Mouse (Mus musculus): ENCODE measurements around the gene Aacs.
"Not testable (repeated sequence)": the region's sequence is repeated elsewhere in the genome, so short reads cannot be mapped to it uniquely, and the experiment has no call there.

The Aacs gene

DNA sequence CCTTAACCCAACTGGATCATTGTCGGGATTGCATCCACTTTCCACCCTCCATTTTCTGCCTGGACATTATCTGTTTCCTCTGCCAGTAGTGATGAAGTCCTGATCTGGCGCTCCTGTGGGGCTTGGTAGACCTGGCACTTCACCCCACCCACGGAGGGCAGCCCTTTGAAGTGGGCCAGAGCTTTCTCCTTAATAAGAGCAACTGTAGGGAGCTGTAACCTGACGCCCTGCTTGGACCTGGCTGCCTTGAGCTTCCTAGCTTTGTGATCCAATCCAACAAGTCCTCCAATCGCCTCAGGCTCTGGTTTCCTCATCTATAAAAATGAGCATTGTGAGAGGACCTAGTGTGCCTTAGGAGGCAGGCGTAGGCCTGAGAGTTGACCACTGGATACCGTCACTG, 1.9 kb downstream of the Aacs start:
- DNase-seq (ENCODE audit: low read depth, low spot score): no peak
- H3K27me3 ChIP-seq (ENCODE audit: control insufficient read depth, insufficient read depth, low read length, poor library complexity, severe bottlenecking): no peaks in the 10 kb centered on the region
- no peaks in the 10 kb centered on the region; the same call in 1 of the 2 replicates for H3K36me3 ChIP-seq (ENCODE audit: control insufficient read depth, insufficient read depth, low read length, poor library complexity, severe bottlenecking)

DNA sequence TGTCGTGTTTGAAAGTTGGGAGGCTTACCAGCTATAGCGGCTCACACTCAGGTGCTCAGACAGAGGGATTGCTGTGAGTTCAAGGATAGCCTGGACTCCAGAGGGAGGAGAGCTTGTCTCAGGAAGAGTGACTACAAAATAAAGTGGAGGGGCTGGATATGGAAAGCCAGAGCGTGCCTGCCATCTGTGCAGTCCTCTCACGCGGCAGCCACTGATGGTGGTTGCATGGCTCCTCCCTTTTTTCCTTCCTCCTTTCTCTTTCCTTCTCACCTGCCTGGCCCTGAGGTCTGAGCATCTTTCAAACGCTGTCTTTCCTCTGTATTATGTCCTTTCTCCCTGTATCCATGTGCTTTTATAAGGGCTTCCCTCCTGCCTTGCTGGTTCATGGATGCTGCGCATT, 2.4 kb downstream of the Aacs start:
- Histone ChIP-seq H3K36me3 (ENCODE audit: control insufficient read depth, insufficient read depth, low read length, poor library complexity, severe bottlenecking) (peaks cover 2% of the 10 kb centered on the region), H3K27me3 (ENCODE audit: control insufficient read depth, insufficient read depth, low read length, poor library complexity, severe bottlenecking) (no peaks in the 10 kb centered on the region)
- no peak for DNase-seq (ENCODE audit: low read depth, low spot score)

DNA sequence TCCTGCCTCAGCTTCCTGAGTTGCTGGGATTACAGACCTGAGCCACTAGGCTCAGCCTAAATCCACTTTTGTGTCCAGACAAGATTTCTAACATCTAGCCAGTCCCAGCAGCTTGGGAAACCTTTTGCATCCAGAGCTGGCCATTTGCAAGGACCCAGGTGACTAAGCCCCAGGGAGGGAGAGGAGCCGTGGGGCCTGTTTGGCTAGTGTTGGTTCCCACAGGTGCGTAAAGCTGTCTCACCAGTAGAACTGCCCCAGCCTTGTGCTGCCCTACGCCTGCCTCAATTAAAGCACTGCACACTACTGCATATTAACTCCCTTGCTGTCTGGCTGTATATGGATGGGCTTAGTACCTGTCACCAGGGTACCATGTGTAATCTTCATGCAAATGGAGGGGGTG, 3.8 kb downstream of the Aacs start:
- no peak for DNase-seq (ENCODE audit: low read depth, low spot score)
- no peaks in the 10 kb centered on the region for H3K27me3 ChIP-seq (ENCODE audit: control insufficient read depth, insufficient read depth, low read length, poor library complexity, severe bottlenecking)
- peaks cover 2% of the 10 kb centered on the region for H3K36me3 ChIP-seq (ENCODE audit: control insufficient read depth, insufficient read depth, low read length, poor library complexity, severe bottlenecking)

GRCm38 (mm10) chr5:125480434-125481231, 5.0 kb downstream of the Aacs start:
- no peak for DNase-seq (ENCODE audit: low read depth, low spot score)
- peaks cover 2% of the 10 kb centered on the region for H3K36me3 ChIP-seq (ENCODE audit: control insufficient read depth, insufficient read depth, low read length, poor library complexity, severe bottlenecking)
- H3K27me3 ChIP-seq (ENCODE audit: control insufficient read depth, insufficient read depth, low read length, poor library complexity, severe bottlenecking): no peaks in the 10 kb centered on the region

- Histone ChIP-seq H3K27me3 (ENCODE audit: control insufficient read depth, insufficient read depth, low read length, poor library complexity, severe bottlenecking) (no peaks in the 10 kb centered on the region), H3K36me3 (ENCODE audit: control insufficient read depth, insufficient read depth, low read length, poor library complexity, severe bottlenecking) (peaks cover 2% of the 10 kb centered on the region)
- DNase-seq (ENCODE audit: low read depth, low spot score): no peak
These were observed 6.9 kb downstream of the Aacs start for GRCm38 (mm10) chr5:125482474-125482873.

GRCm38 (mm10) chr5:125483712-125484611, 8.3 kb downstream of the Aacs start:
- DNase-seq (ENCODE audit: low read depth, low spot score): peak; percentile 74
- H3K36me3 ChIP-seq (ENCODE audit: control insufficient read depth, insufficient read depth, low read length, poor library complexity, severe bottlenecking): peaks cover 2% of the 10 kb centered on the region
- H3K27me3 ChIP-seq (ENCODE audit: control insufficient read depth, insufficient read depth, low read length, poor library complexity, severe bottlenecking): no peaks in the 10 kb centered on the region

- no peaks in the 10 kb centered on the region for H3K27me3 ChIP-seq (ENCODE audit: control insufficient read depth, insufficient read depth, low read length, poor library complexity, severe bottlenecking)
- peak; percentile 57 for DNase-seq (ENCODE audit: low read depth, low spot score)
- H3K36me3 ChIP-seq (ENCODE audit: control insufficient read depth, insufficient read depth, low read length, poor library complexity, severe bottlenecking): peaks cover 2% of the 10 kb centered on the region
These were observed 9.6 kb downstream of the Aacs start for GRCm38 (mm10) chr5:125485031-125485778.

- no peaks in the 10 kb centered on the region for H3K27me3 ChIP-seq (ENCODE audit: control insufficient read depth, insufficient read depth, low read length, poor library complexity, severe bottlenecking)
- DNase-seq (ENCODE audit: low read depth, low spot score): no peak
- peaks cover 3% of the 10 kb centered on the region for H3K36me3 ChIP-seq (ENCODE audit: control insufficient read depth, insufficient read depth, low read length, poor library complexity, severe bottlenecking)
These were observed 10.5 kb downstream of the Aacs start for GRCm38 (mm10) chr5:125486088-125486487.

DNA sequence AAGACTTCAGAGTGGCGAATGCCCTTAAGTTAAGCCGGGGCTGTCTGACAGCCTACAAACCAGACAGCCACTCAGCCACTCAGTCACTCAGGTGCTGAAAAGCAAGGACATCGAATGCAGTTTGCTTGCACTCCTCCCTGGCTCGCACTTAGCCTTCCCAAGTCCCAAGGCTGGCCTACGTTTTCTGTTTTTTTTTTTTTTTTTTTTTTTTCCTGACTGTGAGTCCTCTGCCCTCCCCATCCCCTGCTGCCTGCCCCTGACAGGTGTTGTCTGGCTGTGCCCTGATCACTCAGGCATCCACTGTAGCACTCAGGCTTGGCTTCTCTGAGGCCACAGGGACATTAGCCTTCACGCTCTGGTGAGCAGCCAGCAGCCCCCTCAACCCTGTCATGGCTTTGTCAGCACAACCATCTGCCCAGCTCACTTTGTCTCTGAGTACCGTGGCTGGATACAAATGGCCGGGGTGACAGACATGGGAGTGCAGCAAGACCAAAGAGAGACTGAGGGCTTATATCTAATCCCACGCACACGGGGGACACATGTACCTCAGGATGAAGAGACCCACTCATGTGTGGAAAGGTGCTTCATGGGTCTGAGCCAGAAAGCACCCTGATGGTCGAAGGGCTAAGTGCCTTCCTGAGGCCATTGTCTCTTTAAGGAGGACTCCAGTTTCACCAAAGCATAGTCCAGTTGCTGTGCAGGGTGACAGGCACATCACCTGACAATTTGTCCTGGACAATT, 11.9 kb downstream of the Aacs start:
- Histone ChIP-seq H3K27me3 (ENCODE audit: control insufficient read depth, insufficient read depth, low read length, poor library complexity, severe bottlenecking) (no peaks in the 10 kb centered on the region), H3K36me3 (ENCODE audit: control insufficient read depth, insufficient read depth, low read length, poor library complexity, severe bottlenecking) (peaks cover 3% of the 10 kb centered on the region)
- DNase-seq (ENCODE audit: low read depth, low spot score): peak; percentile 23

DNA sequence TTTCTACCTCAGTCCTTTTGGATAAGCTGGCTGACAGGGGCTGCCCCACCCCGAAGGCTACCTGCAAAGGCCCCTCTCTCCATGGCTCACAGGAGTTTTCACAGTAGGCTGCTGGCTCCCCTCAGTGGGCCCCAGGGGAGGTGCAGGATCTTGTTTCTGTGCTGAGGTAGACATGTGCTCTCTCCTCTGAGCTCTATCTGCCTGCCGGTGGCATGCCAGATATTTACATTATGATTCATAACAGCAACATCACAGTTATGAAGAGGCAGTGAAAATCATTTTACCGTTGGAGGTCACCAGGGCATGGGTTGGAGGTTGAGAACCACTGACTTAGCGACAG, 12.5 kb downstream of the Aacs start:
- peaks cover 2% of the 10 kb centered on the region for H3K36me3 ChIP-seq (ENCODE audit: control insufficient read depth, insufficient read depth, low read length, poor library complexity, severe bottlenecking)
- peak; percentile 59 for DNase-seq (ENCODE audit: low read depth, low spot score)
- H3K27me3 ChIP-seq (ENCODE audit: control insufficient read depth, insufficient read depth, low read length, poor library complexity, severe bottlenecking): no peaks in the 10 kb centered on the region

GRCm38 (mm10) chr5:125488953-125489352, 13.3 kb downstream of the Aacs start:
- H3K36me3 ChIP-seq (ENCODE audit: control insufficient read depth, insufficient read depth, low read length, poor library complexity, severe bottlenecking); H3K27me3 ChIP-seq (ENCODE audit: control insufficient read depth, insufficient read depth, low read length, poor library complexity, severe bottlenecking); DNase-seq (ENCODE audit: low read depth, low spot score): not testable (repeated sequence)

- no peak for DNase-seq (ENCODE audit: low read depth, low spot score)
- H3K27me3 ChIP-seq (ENCODE audit: control insufficient read depth, insufficient read depth, low read length, poor library complexity, severe bottlenecking): no peaks in the 10 kb centered on the region
- H3K36me3 ChIP-seq (ENCODE audit: control insufficient read depth, insufficient read depth, low read length, poor library complexity, severe bottlenecking): peaks cover 2% of the 10 kb centered on the region
These were observed 15.5 kb downstream of the Aacs start for GRCm38 (mm10) chr5:125491107-125491506.

DNA sequence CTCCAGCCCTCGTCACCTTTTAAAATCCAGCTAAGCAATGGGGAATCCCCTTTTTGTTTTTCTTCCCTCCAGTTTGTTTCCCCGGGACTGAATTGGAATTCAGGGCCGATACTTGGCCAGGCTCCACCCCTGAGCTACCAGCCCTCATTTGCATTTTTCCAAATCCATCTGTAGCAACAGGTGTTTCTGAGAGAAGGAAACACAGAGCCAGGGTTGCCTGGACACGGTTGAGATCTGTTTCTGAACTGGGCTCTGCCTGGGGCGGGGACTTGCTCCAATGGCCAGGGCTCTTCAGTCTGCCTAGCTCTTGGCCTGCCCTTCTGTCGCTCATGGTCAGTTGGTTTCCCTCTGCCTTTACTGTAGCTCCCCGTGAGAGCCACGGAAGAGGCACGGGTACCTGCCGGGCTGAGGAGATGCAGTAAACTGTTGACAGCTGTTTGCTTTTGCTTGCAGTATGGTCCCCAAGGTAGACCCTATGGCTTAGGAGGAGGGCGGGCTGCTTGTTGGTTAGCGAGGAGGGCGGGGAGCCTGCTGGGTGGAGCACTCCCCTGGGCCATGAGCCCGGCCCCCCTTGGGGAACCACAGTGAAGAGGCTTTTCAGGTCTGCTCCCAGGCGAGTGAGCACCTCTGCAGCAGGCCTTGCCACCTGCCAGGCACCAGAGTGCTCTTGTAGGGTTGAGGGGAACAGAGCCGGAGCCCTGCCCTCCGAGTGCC, 16.9 kb downstream of the Aacs start:
- Histone ChIP-seq H3K36me3 (ENCODE audit: control insufficient read depth, insufficient read depth, low read length, poor library complexity, severe bottlenecking) (peaks cover 2% of the 10 kb centered on the region), H3K27me3 (ENCODE audit: control insufficient read depth, insufficient read depth, low read length, poor library complexity, severe bottlenecking) (no peaks in the 10 kb centered on the region)
- DNase-seq (ENCODE audit: low read depth, low spot score): no peak

GRCm38 (mm10) chr5:125493093-125493423, 17.4 kb downstream of the Aacs start:
- Histone ChIP-seq H3K27me3 (ENCODE audit: control insufficient read depth, insufficient read depth, low read length, poor library complexity, severe bottlenecking) (no peaks in the 10 kb centered on the region), H3K36me3 (ENCODE audit: control insufficient read depth, insufficient read depth, low read length, poor library complexity, severe bottlenecking) (peaks cover 2% of the 10 kb centered on the region; the same call in 1 of the 2 replicates)
- no peak for DNase-seq (ENCODE audit: low read depth, low spot score)

Data from splenic B cell, adult 2 months (primary cell).